Mouse (Mus musculus) adrenal gland, postnatal 25 days (tissue): ENCODE results near the gene Slc1a5. TPM values are rescaled to one million over a fixed set of nuclear protein-coding genes. Genes with fewer than 3 reads are reported as not detected.

Experiments used
- DNase-seq: peaks from one replicate; pipeline ENCODE4 v3.0.0; 2021; ENCODE audit warnings: mixed read lengths
- total RNA-seq: library from RNA; stranded (reverse); gene quantifications from 2 replicates; pipeline ENCODE4 v1.2.3, GENCODE M21; 2021

The Slc1a5 gene
- total RNA-seq, 1 experiment from 2014 or later, result 99.0 TPM

DNA sequence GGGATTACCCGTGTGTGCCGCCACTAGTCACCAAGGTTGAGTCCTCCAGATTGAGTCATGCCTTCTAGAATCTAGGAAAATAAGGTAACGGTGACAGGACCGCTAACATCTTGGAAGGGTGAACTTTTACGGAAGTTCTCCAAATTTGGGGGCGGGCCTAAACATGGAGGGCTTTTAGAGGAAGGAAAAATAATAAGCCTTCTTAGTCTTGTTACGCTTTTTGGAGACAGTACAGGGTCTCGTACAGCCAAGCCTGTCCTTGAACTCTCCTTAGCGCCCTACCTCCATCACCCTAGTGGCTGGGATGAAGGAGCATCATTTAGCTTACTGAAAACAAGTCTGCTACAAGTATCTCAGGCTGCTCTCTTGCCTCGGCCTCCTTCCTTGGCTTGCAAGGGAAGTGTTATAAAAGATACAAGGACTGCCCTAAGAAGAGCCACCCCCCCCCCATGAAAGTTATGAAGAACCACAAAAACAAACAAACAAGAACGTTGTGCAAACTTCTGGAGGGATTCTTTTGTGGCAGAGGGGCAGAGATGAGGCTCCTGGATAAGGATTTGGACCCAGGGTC lies 1.5 kb downstream of the Slc1a5 start:
- DNase-seq, result no peak

DNA sequence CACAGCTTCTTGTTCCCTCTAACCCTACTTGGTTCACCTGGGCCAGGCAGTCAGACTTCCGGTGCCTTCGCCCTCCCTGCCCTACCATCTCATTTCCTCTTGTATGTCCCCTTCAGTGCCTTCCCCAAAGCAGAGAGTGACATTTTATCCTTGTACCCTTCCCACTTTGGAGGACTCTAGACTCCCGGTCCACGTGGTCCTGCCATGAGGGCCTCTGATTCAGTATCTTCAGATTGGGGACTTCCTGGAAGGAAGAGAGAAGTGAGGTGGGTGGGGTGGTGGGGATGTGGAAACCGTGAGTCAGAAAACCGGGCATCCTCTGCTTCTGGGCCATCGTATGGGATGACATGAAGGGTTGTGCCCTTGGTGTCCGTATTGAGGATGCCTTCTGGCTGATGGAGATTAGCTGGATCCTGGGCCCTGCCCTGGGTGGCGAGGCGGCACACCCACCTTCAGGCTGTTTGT lies 2.1 kb downstream of the Slc1a5 start:
- DNase-seq, result no peak

DNA sequence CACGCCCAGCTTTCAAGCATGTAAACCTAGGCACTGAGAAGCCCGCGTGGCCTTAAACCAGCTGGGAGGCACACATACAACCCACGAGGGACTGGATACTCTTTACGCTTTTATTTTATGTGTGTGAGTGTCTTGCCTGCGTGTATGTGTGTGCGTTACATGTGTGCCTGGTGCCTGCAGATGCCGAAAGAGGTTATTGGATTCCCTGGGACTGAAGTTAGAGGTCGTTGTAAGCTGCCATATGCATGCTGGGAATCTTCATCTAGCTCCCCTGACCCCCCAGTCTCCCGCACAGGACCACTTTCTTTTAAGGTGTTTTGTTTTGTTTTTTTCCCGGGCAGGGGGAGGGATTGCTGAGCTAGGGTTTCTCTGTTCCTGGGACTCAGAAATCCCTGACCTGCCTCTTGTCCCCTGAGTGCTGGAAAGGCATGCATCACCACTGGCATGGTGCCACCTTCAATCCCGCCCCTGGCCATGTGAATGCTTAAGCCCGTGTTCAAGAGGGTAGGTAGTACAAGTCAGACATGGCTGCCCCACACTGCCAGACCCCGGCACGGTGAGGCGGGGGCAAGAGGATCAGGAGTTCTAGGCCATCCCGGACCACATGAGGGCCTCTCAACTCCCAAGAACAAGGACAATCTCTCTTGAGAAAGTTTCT lies 2.7 kb downstream of the Slc1a5 start:
- peak; percentile 75 for DNase-seq

DNA sequence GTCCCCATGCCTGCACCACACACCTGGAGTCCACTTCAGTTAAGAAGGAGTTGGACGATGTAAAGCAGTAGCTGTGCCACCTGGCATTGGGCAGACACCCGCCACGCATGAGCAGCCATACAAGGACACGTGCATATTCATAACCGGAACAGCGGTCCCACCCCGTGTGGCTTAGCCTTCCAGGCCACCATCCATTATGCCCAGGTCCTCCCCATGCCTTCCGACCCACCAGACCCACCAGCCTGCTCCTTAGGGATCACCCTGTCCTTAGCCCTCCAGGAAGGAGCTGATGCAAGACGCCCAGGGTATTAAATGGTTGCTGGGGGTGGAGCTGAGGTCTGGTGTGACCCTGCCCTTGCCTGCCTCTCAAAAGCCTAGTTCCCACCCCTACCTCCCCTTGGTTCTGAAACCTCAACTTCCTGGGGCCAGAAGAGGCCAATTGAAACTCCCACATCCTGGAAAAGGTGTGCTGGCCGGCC lies 3.4 kb downstream of the Slc1a5 start:
- DNase-seq, result no peak

DNA sequence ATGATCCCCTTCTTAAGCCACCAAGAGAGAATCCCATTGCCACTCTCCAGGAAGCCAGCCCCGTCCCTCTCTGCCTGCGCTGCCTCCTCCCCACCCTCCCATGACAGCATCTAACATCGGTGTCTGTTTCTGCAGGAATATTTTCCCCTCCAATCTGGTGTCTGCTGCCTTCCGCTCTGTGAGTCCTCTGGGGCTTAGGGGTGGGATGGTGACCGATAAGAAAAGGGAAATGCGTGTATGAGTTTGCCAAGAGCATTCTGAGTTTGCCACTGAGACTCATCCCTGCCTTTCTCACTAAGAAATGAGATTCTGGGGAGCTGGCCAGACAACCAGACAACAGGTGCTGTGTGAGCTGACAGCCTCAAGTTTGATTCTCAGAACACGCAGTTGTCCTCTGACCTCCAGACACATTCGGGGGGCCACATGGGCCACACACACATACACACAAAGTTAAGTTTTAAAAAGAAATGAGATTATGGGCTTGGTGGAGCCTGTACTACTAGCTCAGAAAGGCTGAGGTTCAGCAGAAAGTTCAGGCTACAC lies 4.5 kb downstream of the Slc1a5 start:
- DNase-seq, result no peak

DNA sequence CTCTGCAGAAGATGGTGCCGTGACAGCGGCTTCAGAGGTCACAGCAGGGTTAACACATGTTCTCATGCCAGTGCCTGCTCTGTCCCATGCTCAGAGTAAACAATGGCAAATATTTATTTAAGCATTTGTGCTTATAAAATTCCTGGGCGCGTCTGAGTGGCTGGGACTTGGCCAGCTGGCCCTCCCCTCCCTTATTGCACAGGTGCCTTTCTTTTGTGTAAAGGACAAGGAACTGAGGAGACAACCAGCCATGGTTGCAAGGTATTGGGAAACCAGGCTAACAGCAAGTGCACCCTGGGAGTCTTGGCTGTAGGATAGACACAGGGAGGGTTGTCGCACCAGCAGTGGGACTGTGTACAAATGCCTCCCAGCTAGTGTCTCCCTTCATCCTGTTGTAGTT lies 11.2 kb downstream of the Slc1a5 start:
- DNase-seq, result no peak

DNA sequence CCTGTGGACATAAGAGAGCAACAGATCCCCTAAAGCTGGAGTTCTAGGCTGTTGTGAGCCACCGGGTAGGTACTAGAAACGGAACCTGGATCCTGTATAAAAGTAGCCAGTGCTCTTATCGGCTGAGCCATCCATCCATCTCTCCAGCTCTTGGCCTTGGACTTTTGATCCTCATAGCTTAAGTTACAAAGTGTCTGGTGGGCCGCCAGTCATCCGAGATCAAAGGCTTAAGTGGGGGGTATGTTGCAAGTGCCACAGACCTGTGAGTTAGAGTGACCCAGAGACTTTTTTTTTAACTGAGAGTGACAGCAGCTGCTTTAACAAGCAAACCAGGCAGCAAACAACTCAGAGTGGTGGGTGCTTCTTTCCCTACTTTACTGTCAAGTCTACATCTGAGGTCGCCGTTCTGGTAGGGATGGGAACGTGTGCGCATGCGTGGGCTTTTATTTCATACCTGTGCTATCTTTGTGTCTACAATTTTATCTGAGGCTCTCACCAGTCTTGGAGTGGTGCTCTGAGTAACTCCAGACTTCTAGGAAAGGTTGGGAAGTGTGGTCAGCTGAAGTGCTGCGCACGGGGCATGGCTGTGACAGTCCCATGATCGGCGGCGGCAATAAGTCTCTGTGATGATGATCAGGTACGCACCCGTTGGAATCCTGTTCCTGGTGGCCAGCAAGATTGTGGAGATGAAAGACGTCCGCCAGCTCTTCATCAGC lies 12.0 kb downstream of the Slc1a5 start:
- DNase-seq, result no peak

DNA sequence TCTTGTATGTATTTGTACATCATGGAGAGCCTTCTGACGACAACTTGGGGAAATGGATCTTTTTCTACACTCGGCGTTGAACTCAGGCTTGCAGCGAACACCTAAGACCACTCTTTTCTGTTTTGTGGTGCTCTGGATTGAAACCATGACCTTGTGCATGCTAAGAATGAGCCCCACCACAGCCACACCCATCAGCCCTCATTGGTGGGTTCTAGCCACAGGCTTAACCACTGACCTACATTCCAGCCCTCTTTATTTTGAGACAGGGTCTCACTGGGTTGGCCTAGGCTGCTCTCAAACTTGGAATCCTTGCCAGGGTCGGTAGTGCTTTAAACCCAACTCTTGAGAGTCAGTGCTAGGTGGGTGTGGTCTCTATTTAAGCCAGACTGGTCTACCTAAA lies 13.7 kb downstream of the Slc1a5 start:
- DNase-seq, result no peak

DNA sequence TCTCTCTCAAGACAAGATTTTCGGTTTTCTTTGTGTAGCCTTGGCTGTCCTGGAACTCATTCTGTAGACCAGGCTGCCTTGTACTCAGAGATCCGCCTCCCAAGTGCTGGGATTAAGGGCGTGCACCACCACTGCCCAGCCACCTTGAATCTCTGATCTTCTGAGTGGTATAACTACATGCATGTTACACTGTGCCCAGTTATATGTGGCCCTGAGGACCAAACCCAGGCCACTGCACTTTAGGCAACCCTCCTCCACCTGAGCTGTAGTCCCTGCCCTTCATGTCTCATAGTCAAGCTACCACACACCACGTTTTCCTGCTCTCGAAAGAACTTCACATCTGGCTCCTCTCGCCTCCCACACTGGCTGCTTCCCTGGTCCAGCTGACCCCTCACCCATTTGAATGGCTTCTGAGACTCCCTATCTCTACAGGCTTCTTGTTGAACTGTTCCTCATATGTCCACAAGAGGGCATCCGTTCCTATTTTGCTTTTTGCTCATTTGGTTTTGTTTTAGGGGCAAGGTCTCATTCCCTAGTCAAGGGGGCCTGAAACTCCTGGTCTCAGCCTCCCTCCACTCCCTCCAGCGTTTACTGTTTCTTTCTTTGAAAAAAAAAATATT lies 23.4 kb downstream of the Slc1a5 start:
- DNase-seq, result no peak

DNA sequence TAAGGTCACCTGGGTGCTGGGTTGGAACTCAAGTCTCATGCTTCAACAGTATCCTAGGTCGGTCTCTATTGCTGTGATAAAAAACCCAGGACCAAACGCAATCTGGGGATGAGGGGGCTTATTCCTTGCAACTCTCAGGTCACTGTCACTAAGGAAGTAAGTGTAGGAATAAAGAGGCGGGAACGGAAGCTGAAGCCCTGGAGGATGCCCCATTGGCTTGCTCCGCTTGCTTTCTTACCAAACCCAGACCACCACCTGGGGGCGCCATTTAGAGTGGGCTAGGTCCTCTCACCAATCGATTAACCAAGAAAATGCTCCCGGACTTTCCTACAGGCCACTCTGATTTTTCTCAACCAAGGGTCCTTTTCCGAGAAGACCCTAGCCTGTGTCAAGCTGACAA lies 26.8 kb downstream of the Slc1a5 start:
- DNase-seq, result no peak

DNA sequence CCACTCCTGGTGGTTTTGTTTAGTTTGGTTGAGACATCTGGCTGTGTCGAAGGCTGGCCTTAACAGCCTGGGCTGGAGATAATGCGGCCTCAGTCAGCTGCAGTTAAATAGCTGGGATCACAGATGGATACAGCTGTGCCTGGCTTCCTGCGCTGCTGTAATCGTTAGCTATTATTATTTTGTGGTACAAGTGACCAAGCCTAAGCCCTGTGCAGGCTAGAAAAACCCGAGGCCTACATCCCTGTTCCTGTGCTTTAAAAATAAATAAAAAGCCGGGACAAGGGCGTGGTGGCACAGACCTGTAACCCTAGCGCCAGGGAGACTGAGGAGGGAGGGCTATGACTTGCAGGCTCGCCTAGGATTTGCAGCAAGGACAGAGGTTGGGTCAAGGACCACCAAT lies 27.5 kb downstream of the Slc1a5 start:
- no peak for DNase-seq

DNA sequence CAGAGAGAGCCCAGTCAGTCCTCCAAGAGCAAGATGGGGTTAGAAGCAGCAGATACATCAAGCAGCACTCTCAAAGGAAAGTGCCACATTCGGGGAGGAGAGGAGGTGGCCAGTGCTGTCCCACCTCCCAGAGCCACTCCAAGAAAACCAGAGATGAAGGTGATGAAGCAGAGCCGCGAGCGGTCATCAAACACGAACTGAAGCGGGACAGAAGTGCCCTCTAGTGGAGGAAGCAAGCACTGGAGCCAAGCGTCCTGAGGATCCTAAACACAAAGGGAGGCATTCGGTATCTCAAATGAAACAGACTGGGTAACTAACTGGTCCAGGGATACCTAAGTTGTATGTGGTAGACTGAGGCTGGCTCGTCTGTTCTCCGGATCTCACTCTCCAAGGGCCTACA lies 28.6 kb downstream of the Slc1a5 start:
- DNase-seq, result peak; percentile 60

DNA sequence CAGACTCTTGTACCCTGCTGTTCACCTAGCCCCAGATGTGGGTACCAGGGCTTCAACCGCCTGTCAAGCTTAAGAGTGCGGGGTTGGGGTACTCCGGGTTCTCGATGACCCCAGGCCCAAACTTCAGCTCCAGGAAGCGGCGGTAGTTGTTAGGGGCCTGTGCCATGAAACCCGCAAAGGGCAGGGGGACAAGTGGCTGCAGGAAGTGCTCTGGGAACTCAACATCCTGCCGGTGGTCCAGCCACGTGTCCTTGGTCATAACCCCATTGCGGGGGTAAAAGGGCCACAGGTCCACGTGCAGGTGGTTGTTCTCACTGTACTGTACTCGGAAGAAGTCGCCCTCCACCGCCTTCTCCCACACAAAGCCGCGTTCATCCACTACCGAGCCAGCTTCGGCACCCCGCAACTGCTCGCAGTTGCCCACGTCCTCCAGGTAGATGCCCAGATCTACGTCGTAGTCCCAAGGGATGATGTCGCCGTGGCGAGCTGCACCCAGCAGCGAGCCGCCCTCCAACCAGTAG lies 29.3 kb downstream of the Slc1a5 start:
- DNase-seq, result no peak

DNA sequence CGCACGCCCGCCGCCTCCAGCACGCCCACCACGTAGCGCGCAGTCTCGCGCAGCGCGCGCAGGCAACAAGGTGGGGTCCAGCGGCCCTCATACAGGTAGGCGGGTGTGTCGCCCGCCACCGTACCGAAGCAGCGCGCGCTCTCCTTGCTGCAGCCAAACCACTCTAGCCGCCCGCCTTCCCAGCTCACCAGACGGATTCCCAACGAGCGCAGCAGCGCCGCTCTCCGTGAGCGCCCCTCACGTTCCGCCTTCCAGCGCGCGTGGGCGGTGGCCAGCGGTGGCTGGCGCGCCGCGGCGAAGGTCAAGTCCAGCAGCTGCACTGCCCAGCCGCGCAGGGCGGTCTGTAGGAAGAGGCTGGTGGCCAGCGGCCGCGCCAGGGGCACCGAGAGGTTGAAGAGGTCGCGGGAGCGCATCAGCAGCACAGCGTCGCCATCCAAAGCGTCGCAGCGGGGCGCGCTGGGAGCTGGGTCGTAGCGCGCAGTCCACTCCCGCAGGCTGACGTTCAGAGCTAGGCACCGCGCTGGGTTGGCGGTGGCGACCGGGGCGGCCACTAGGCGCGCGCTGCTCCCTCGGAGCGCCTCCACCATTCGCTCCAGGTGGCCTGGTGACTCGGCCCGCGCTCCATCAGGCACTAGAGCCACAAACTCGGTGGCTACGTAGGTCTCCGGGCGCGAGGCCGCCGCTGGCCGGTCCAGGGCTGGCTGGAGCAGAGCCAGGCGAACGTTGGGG lies 29.9 kb downstream of the Slc1a5 start:
- peak; percentile 44 for DNase-seq

DNA sequence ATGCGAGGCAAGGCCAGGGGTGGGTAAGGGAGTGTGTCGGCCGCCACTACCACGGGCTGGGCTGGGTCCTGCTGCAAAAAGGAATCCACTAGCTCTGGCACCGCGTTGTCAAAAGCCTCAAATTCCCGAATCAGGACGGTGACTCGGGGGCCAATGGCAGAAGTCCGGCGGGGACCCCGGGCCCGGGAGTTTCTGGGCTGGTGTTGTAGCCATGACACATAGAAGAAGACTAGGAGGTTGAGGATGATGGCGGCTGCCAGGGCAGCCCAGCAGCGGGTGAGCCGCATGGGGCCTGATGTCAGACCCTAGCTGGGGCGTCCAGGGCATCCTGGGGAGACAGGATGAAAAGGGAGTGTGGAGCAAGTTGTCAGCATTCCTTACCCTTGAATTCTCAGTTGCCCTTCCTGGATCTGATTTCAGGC lies 30.5 kb downstream of the Slc1a5 start:
- no peak for DNase-seq

DNA sequence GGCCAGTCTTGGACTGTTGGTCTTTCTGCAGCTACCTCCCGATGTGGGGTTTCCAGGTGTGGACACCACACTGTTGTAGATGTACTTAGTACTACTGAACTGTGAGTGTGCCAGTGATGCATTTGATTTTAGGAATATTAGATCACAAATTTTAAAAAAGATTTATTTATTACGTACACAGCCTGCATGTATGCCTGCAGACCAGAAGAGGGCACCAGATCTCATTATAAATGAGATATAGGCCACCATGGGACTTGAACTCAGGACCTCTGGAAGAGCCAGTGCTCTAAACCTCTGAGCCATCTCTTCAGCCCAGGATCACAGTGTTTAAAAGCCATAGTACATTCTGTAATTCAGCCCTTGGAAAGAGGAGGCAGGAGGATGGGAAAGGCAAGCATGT lies 31.4 kb downstream of the Slc1a5 start:
- no peak for DNase-seq

DNA sequence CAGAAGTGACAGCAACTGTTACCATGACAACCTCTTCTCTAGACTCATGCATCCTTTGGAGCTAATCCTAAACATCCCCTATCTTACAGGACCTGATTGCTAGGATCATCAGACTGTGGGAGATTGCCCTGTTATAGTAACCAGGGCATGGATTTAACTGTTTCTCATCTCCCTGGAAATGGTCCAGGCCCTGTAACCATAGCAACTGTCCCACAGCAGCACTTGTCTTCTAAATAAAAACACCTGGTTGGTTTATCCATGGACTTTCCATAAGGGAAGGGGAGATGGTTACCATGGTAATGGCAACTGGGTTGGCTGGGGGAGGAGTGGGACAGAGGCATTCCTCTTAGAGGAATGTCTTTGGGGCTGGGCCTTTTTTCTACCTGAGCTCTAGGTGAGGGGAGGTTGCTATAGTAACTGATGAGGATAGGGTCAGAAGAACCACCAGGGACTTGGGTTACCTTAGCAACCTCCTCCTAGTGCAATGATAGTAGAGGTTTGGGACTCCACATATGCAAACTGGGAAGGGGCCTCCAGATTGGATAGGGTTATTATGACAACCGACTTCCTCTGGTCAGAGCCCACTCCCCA lies 34.3 kb downstream of the Slc1a5 start, which contains the start of gene Strn4:
Gene Strn4, plus strand, starts transcription at position 539 of the 591 bp plus-strand sequence.
- no peak for DNase-seq

DNA sequence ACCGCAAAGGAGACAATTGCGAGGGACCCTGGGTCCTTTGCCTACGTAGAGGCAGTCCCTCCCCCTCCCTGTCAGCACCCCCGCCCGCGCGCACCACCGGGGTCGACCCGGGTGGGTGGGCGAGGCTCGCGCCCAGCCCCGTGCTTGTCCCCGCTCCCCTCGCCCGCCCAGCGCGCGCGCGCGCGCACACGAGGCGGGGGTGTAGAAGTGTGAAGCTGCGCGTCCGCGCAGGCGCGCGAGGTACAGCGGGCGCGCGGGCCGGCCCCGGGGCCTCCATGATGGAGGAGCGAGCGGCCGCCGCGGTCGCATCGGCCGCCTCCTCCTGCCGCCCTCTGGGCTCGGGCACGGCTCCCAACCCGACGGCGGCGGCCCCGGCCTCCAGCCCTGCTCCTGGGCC lies 34.9 kb downstream of the Slc1a5 start:
- peak; percentile 83 for DNase-seq

DNA sequence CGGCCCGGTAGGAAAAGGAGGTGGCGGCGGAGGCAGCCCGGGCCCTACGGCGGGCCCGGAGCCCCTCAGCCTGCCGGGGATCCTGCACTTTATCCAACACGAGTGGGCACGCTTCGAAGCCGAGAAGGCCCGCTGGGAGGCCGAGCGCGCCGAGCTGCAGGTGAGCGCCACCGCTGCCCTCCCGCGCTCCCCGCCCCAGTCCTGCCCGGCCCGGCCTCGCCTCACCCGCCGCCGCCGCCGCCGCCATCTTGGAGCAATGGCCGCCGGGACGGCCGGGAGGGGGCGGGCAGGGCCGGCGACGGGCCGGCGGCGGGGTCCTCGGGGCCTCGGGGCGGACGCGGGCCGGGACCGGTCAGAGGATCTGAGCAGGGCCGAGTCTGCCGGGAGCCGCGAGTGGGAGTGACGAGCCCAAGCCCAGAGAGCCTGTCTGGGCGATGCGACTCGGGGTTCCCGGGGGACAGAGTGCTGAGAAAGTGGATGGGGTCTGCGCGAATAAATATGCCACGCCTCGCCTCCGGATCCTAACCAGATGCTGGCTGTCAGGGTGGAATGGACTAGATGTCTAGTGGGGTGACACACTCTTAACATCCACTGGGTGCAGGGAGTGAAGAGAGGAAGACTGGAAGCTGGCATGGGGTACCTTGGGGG lies 35.5 kb downstream of the Slc1a5 start, which contains the start of gene Fkrp:
Gene Fkrp, minus strand, starts transcription at position 258 of the 648 bp plus-strand sequence.
- DNase-seq, result peak; percentile 72

DNA sequence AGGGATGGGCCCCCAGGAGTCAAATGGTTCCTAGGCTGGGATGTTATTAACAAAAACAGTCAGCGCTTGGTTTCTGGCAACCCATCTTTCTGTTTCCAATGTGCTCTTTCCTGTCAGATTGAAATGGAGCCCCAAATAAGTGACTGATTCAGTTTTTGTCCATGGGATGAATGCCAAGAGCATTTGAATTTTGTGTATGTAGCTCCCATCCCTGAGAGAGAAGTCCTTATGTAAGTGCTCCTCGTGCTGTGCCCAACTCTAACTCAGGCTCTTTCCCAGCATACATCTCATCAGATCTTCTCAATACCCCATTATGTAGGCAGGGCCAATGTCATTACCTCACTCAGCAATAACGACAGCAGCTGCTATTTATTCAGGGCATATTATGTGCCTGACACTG lies 36.6 kb downstream of the Slc1a5 start:
- no peak for DNase-seq

DNA sequence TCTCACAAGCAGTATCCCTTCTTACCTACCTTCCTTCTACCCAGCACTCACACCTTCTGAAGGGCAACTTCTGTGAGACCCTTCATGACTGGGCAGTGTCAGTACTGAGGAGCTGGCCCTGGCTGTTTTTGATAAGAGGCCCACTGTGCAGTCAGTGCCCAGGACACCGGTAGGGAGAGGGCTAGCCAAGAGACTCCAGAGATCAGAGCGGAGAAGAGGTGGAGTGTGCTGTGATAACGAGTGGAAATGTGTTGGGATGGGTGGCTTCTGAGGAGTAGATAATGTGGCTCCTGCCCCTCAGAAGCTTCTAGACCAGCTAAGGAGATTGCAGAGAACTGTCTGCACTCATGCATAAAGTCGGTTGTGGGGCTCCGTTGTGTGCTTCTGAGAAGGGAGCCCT lies 38.7 kb downstream of the Slc1a5 start:
- DNase-seq, result no peak
